Mouse (Mus musculus) liver, embryonic 14.5 days (tissue): Measurements from ENCODE around the gene Usp43. TPM values are rescaled to one million over a fixed set of nuclear protein-coding genes. Genes with fewer than 3 reads are reported as not detected.
A peak's percentile ranks its signal among the peaks of the same experiment; 100 is the strongest.

Source experiments
- ATAC-seq: fragments of 200-750 bp; cut with Nextera tagmentation; 2 replicates; pipeline ENCODE4 v1.8.0; 2017; ENCODE audit warnings: moderate number of reproducible peaks, mild to moderate bottlenecking, moderate library complexity; ENCODE audit not compliant: insufficient read depth
- DNase-seq, 3 experiments: peaks; one replicate each; pipeline ENCODE4 v3.0.0-alpha.2; 2012 to 2013; ENCODE audit warnings: low read depth in 3 of 3, low spot score in 3 of 3
- H3K27ac ChIP-seq: fragments of 300-500 bp; sonication (generic); 2 replicates; pipeline ENCODE4 v1.5.1; 2014; ENCODE audit warnings: moderate library complexity, mild to moderate bottlenecking, control low read depth, inconsistent platforms
- H3K27me3 ChIP-seq: fragments of 300-500 bp; sonication (generic); 2 replicates; pipeline ENCODE4 v1.6.1; 2014; ENCODE audit warnings: mild to moderate bottlenecking, low read length, moderate library complexity; ENCODE audit not compliant: control insufficient read depth, insufficient read depth
- H3K36me3 ChIP-seq: fragments of 300-500 bp; sonication (generic); replicated peaks from 2 replicates; pipeline ENCODE4 v1.6.1; 2014; ENCODE audit warnings: low read depth; ENCODE audit not compliant: control insufficient read depth, insufficient read depth
- H3K4me1 ChIP-seq, 2 experiments: fragments of 200-500 bp in 1 of 2; fragments of 300-500 bp in 1 of 2; sonication (generic) in 1 of 2; replicated peaks; 2 replicates each; pipeline ENCODE4 v1.6.1; 2012 to 2014; ENCODE audit warnings: antibody characterized with exemption in 1 of 2, inconsistent platforms in 1 of 2, low read length in 1 of 2; ENCODE audit not compliant: control insufficient read depth in 2 of 2, insufficient read depth in 2 of 2
- H3K4me2 ChIP-seq: fragments of 300-500 bp; sonication (generic); 2 replicates; pipeline ENCODE4 v1.6.1; 2014; ENCODE audit warnings: low read depth, mild to moderate bottlenecking, control low read depth, moderate library complexity
- H3K4me3 ChIP-seq, 2 experiments: fragments of 200-500 bp in 1 of 2; fragments of 300-500 bp in 1 of 2; sonication (generic) in 1 of 2; 2 replicates each; pipeline ENCODE4 v1.5.1; 2012 to 2014; ENCODE audit warnings: low read depth in 2 of 2, low read length in 2 of 2, mild to moderate bottlenecking in 2 of 2, control low read depth in 1 of 2, inconsistent platforms in 1 of 2, moderate library complexity in 1 of 2; ENCODE audit not compliant: insufficient read depth in 1 of 2
- H3K9ac ChIP-seq: fragments of 300-500 bp; sonication (generic); replicated peaks from 2 replicates; pipeline ENCODE4 v1.6.1; 2014; ENCODE audit warnings: mild to moderate bottlenecking, control low read depth, moderate library complexity
- H3K9me3 ChIP-seq: fragments of 300-500 bp; sonication (generic); 2 replicates; pipeline ENCODE4 v1.6.1; 2016; ENCODE audit warnings: low read length, mixed read lengths; ENCODE audit not compliant: control insufficient read depth
- CTCF ChIP-seq: IDR thresholded peaks from 2 replicates; pipeline ENCODE4 v1.5.1; 2016; ENCODE audit warnings: antibody characterized with exemption, low read depth, control low read depth
- EP300 ChIP-seq: IDR thresholded peaks from 2 replicates; pipeline ENCODE4 v1.6.1; 2016; ENCODE audit warnings: antibody characterized with exemption, low read depth
- WGBS: fragments of 180-500 bp; shearing (Covaris S2); extraction: QIAGEN DNeasy Blood & Tissue Kit; methylation state at CpG from one replicate; pipeline ENCODE4 v1.1.7; 2014; ENCODE audit not compliant: insufficient replicate concordance; 5-methylcytosine and 5-hydroxymethylcytosine counted together
- polyA plus RNA-seq, 2 experiments: library from polyadenylated mRNA; depleted of rRNA in 1 of 2; stranded (reverse) in 1 of 2; unstranded in 1 of 2; fragments of >200 nt; fragmentation: Nextera tagmentation in 1 of 2; extraction: Ambion mirVana in 1 of 2; gene quantifications; 2 replicates each; pipeline versions ENCODE4 v1.2.1 to v1.2.3; 2012 to 2014

Gene Usp43
- polyA plus RNA-seq, 2 experiments = 0.06 to 0.08 TPM

DNA sequence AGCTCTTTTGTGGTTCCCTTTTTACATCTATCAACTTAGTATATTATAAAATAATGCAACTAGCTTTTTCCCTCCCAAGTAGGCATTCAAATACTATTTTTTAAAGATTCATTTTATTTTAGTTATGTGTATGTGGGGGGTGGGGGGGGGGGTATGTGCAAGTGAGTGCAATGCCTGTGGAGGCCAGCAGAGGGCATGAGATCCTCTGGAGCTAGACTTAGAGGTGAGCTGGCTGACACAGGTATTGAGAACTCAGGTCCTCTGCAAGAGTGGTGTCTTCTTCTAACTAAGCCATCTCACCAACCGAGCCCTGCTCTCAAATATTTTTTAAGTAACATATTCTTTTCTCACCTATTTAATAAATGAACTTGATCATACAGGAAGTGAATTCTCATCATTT, 116.4 kb downstream of the Usp43 start:
- TF ChIP-seq CTCF (peak; percentile 56), EP300 (no peak)
- no peaks in the 10 kb centered on the region for H3K36me3 ChIP-seq
- no peaks in the 10 kb centered on the region for H3K4me1 ChIP-seq
- H3K27me3 ChIP-seq = no peaks in the 10 kb centered on the region
- no peak overlapping the region for H3K4me3 ChIP-seq
- H3K9ac ChIP-seq = no peak overlapping the region
- ATAC-seq (no peak), DNase-seq (no peak)
- no peaks in the 10 kb centered on the region for H3K9me3 ChIP-seq
- WGBS = 64% methylated on average over 1 of the region's 1 CpGs
- no peak overlapping the region for H3K4me2 ChIP-seq
- no peak overlapping the region for H3K27ac ChIP-seq

Other genes with a start within 250 kb of the Usp43 start
- gene Rcvrn, start 226.8 kb downstream of the Usp43 start, polyA plus RNA-seq (2012; rRNA removed) = not detected in 2 replicates
- not detected in 2 replicates for gene Rcvrn, start 226.8 kb downstream of the Usp43 start, polyA plus RNA-seq (2014; fragmentation: Nextera tagmentation; extraction: Ambion mirVana)
- 0.15 and 0.21 TPM in 2 replicates for gene Glp2r, start 151.0 kb downstream of the Usp43 start, polyA plus RNA-seq (2012; rRNA removed)
- gene Glp2r, start 151.0 kb downstream of the Usp43 start, polyA plus RNA-seq (2014; fragmentation: Nextera tagmentation; extraction: Ambion mirVana) = 0.20 and 0.30 TPM in 2 replicates
- gene Gsg1l2, start 147.5 kb downstream of the Usp43 start, polyA plus RNA-seq (2012; rRNA removed) = not detected in 2 replicates
- gene Gsg1l2, start 147.5 kb downstream of the Usp43 start, polyA plus RNA-seq (2014; fragmentation: Nextera tagmentation; extraction: Ambion mirVana) = not detected in 2 replicates
- not detected in 2 replicates for gene Dhrs7c, start 124.0 kb downstream of the Usp43 start, polyA plus RNA-seq (2012; rRNA removed)
- gene Dhrs7c, start 124.0 kb downstream of the Usp43 start, polyA plus RNA-seq (2014; fragmentation: Nextera tagmentation; extraction: Ambion mirVana) = not detected in 2 replicates
- 0.02 TPM in 1 of 2 replicates, not detected in the other for gene Cfap52, start 43.5 kb upstream of the Usp43 start, polyA plus RNA-seq (2012; rRNA removed)
- gene Cfap52, start 43.5 kb upstream of the Usp43 start, polyA plus RNA-seq (2014; fragmentation: Nextera tagmentation; extraction: Ambion mirVana) = not detected in 2 replicates
- gene Stx8, start 44.0 kb upstream of the Usp43 start, polyA plus RNA-seq (2012; rRNA removed) = 3.0 and 8.1 TPM in 2 replicates
- gene Stx8, start 44.0 kb upstream of the Usp43 start, polyA plus RNA-seq (2014; fragmentation: Nextera tagmentation; extraction: Ambion mirVana) = 22.0 and 24.5 TPM in 2 replicates